Mouse (Mus musculus): ENCODE measurements around the gene Dis3l.
"Not testable (repeated sequence)": the region's sequence is repeated elsewhere in the genome, so short reads cannot be mapped to it uniquely, and the experiment has no call there.

The Dis3l gene

GRCm38 (mm10) chr9:64316986-64317385 is 24.1 kb downstream of the Dis3l start:
- no peak for DNase-seq (ENCODE audit: low read depth, low spot score)

- DNase-seq (ENCODE audit: low read depth, low spot score), result no peak
These were observed 26.4 kb downstream of the Dis3l start for GRCm38 (mm10) chr9:64314696-64315095.

- no peak for DNase-seq (ENCODE audit: low read depth, low spot score)
These were observed 29.0 kb downstream of the Dis3l start for GRCm38 (mm10) chr9:64312128-64312527.

GRCm38 (mm10) chr9:64310996-64311785 is 29.9 kb downstream of the Dis3l start:
- no peak for DNase-seq (ENCODE audit: low read depth, low spot score)

- no peak for DNase-seq (ENCODE audit: low read depth, low spot score)
These were observed 34.4 kb downstream of the Dis3l start for GRCm38 (mm10) chr9:64306476-64307312.

GRCm38 (mm10) chr9:64303086-64303485 is 38.0 kb downstream of the Dis3l start:
- not testable (repeated sequence) for DNase-seq (ENCODE audit: low read depth, low spot score)

- DNase-seq (ENCODE audit: low read depth, low spot score), result no peak
These were observed 58.6 kb downstream of the Dis3l start for GRCm38 (mm10) chr9:64282404-64282987.

- DNase-seq (ENCODE audit: low read depth, low spot score), result no peak
These were observed 59.3 kb downstream of the Dis3l start for GRCm38 (mm10) chr9:64281781-64282178.

GRCm38 (mm10) chr9:64281105-64281780 is 59.8 kb downstream of the Dis3l start, which contains the start of gene Tipin:
Tipin (plus strand) TSS chr9:64281581.
- DNase-seq (ENCODE audit: low read depth, low spot score), result peak; percentile 94

GRCm38 (mm10) chr9:64278665-64279310 is 62.3 kb downstream of the Dis3l start:
- DNase-seq (ENCODE audit: low read depth, low spot score), result no peak

- DNase-seq (ENCODE audit: low read depth, low spot score), result peak; percentile 20
These were observed 63.4 kb downstream of the Dis3l start for GRCm38 (mm10) chr9:64277706-64278105.

GRCm38 (mm10) chr9:64274919-64275318 is 66.2 kb downstream of the Dis3l start:
- DNase-seq (ENCODE audit: low read depth, low spot score), result no peak

GRCm38 (mm10) chr9:64274291-64274690 is 66.8 kb downstream of the Dis3l start:
- no peak for DNase-seq (ENCODE audit: low read depth, low spot score)

GRCm38 (mm10) chr9:64273757-64274156 is 67.3 kb downstream of the Dis3l start:
- no peak for DNase-seq (ENCODE audit: low read depth, low spot score)

GRCm38 (mm10) chr9:64272611-64273010 is 68.5 kb downstream of the Dis3l start:
- peak; percentile 27 for DNase-seq (ENCODE audit: low read depth, low spot score)

GRCm38 (mm10) chr9:64271249-64271648 is 69.8 kb downstream of the Dis3l start:
- no peak for DNase-seq (ENCODE audit: low read depth, low spot score)

- DNase-seq (ENCODE audit: low read depth, low spot score), result not testable (repeated sequence)
These were observed 72.3 kb downstream of the Dis3l start for GRCm38 (mm10) chr9:64268836-64269235.

GRCm38 (mm10) chr9:64268196-64268595 is 72.9 kb downstream of the Dis3l start:
- DNase-seq (ENCODE audit: low read depth, low spot score), result no peak

- no peak for DNase-seq (ENCODE audit: low read depth, low spot score)
These were observed 73.9 kb downstream of the Dis3l start for GRCm38 (mm10) chr9:64267231-64267630.

GRCm38 (mm10) chr9:64264813-64265212 is 76.3 kb downstream of the Dis3l start:
- no peak for DNase-seq (ENCODE audit: low read depth, low spot score)

GRCm38 (mm10) chr9:64261023-64261422 is 80.1 kb downstream of the Dis3l start:
- DNase-seq (ENCODE audit: low read depth, low spot score), result no peak
